Mouse (Mus musculus) G1E (cell line): ENCODE data around the gene Crb2.

Experiments used
- CTCF ChIP-seq: IDR thresholded peaks from 2 replicates; pipeline ENCODE4 v1.5.1; 2012; ENCODE audit warnings: low read depth, low read length, inconsistent platforms, mixed read lengths
- GATA1 ChIP-seq: IDR thresholded peaks from 2 replicates; pipeline ENCODE4 v1.6.1; 2012; ENCODE audit warnings: borderline replicate concordance, low read length, inconsistent platforms, mixed read lengths
- GATA2 ChIP-seq: IDR thresholded peaks from 2 replicates; pipeline ENCODE4 v1.6.1; 2012; ENCODE audit warnings: low read depth, low read length, inconsistent platforms, borderline replicate concordance
- POLR2AphosphoS5 ChIP-seq: IDR thresholded peaks from 2 replicates; pipeline ENCODE4 v1.6.1; 2012; ENCODE audit warnings: low read depth, low read length, inconsistent platforms; ENCODE audit not compliant: insufficient replicate concordance

- no peak for TF ChIP-seq CTCF
- no peak for TF ChIP-seq GATA1
- TF ChIP-seq POLR2AphosphoS5 = no peak
- TF ChIP-seq GATA2 = no peak
Observed at GRCm38 (mm10) chr2:37763638-37764037, 12.4 kb upstream of the Crb2 start.
